Mouse (Mus musculus) intestine, embryonic 14.5 days (tissue): Measurements from ENCODE around the gene Usp48. TPM values are rescaled to one million over a fixed set of nuclear protein-coding genes. Genes with fewer than 3 reads are reported as not detected.

ENCODE experiments used
- ATAC-seq: fragments of 200-750 bp; cut with Nextera tagmentation; replicated peaks from 2 replicates; pipeline ENCODE4 v1.8.0; 2017; ENCODE audit warnings: low read depth, moderate number of reproducible peaks, moderate TSS enrichment, moderate library complexity; ENCODE audit not compliant: low FRiP score, low TSS enrichment
- DNase-seq: peaks from one replicate; pipeline ENCODE4 v3.0.0-alpha.2; 2018; ENCODE audit warnings: low spot score
- H3K27ac ChIP-seq: fragments of 300-500 bp; sonication (generic); 2 replicates; pipeline ENCODE4 v1.5.1; 2014; ENCODE audit warnings: low read depth, mild to moderate bottlenecking, control low read depth
- H3K27me3 ChIP-seq: fragments of 300-500 bp; sonication (generic); replicated peaks from 2 replicates; pipeline ENCODE4 v1.6.1; 2014; ENCODE audit warnings: low read length, control low read depth; ENCODE audit not compliant: control insufficient read depth, insufficient read depth
- H3K36me3 ChIP-seq: fragments of 300-500 bp; sonication (generic); 2 replicates; pipeline ENCODE4 v1.6.1; 2014; ENCODE audit warnings: low read length, control low read depth; ENCODE audit not compliant: control insufficient read depth, insufficient read depth
- H3K4me1 ChIP-seq: fragments of 300-500 bp; sonication (generic); replicated peaks from 2 replicates; pipeline ENCODE4 v1.6.1; 2014; ENCODE audit warnings: low read length, control low read depth, mixed read lengths; ENCODE audit not compliant: control insufficient read depth, insufficient read depth
- H3K4me2 ChIP-seq: fragments of 300-500 bp; sonication (generic); 2 replicates; pipeline ENCODE4 v1.6.1; 2014; ENCODE audit warnings: low read length
- H3K4me3 ChIP-seq: fragments of 300-500 bp; sonication (generic); 2 replicates; pipeline ENCODE4 v1.5.1; 2014; ENCODE audit warnings: low read depth, low read length, control low read depth, mixed read lengths
- H3K9ac ChIP-seq: fragments of 300-500 bp; sonication (generic); 2 replicates; pipeline ENCODE4 v1.6.1; 2014; ENCODE audit warnings: mild to moderate bottlenecking, low read length
- H3K9me3 ChIP-seq: fragments of 300-500 bp; sonication (generic); 2 replicates; pipeline ENCODE4 v1.6.1; 2016; ENCODE audit warnings: low read length, control low read depth; ENCODE audit not compliant: control insufficient read depth
- WGBS: fragments of 180-500 bp; shearing (Covaris S2); extraction: QIAGEN DNeasy Blood & Tissue Kit; methylation state at CpG from one replicate; pipeline ENCODE4 v1.1.7; 2014; 5-methylcytosine and 5-hydroxymethylcytosine counted together
- polyA plus RNA-seq: library from polyadenylated mRNA; unstranded; fragments of >200 nt; fragmentation: Nextera tagmentation; extraction: Ambion mirVana; gene quantifications from 2 replicates; pipeline ENCODE4 v1.2.1, GENCODE M21; 2014

The Usp48 gene
- polyA plus RNA-seq, 1 experiment from 2014 or later = 72.4 TPM

DNA sequence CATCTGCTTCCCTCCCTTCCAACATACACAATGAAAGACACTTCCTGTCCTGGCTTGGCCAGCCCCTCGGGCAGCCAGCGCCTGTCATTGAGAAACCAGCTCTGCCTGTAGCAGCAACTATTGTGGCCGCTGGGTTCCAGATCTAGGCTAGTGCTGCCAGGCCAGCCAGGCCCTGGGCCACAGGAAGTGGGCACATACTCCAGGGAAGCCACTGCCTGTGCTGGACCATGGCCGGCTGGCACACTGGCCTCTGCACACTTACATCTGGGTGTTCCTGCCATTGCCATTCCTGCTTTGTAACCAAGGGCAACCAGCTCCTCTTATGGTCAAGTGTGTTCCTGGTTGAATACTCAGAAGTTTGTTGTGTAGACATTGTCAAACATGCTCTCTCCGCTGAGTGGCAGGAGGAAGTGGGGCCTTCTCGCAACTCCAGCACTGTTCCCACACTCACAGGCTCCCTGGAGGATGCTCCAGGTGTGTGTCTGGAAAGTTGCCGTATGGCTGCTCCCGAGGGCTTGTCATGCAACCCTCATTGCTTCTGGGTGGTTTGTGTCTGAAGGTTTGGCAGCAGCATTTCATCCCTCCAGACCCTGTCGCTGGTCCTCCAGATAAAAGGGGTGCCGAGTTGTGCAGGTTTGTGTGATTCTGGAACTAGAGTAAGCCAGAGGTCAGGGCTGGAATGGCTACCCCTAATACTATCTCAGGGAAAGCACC, 67.0 kb downstream of the Usp48 start:
- Histone ChIP-seq H3K36me3 (peaks cover 30% of the 10 kb centered on the region), H3K27ac (no peak overlapping the region), H3K9ac (no peak overlapping the region), H3K4me3 (no peak overlapping the region), H3K4me2 (no peak overlapping the region), H3K4me1 (no peaks in the 10 kb centered on the region), H3K27me3 (peaks cover 24% of the 10 kb centered on the region), H3K9me3 (no peaks in the 10 kb centered on the region)
- DNase-seq (no peak), ATAC-seq (no peak)
- WGBS = 54% methylated on average over 10 of the region's 10 CpGs

GRCm38 (mm10) chr4:137661078-137661450, 67.5 kb downstream of the Usp48 start:
- no peak overlapping the region for H3K4me3 ChIP-seq
- H3K4me2 ChIP-seq = no peak overlapping the region
- H3K27me3 ChIP-seq = peaks cover 29% of the 10 kb centered on the region
- no peak overlapping the region for H3K9ac ChIP-seq
- H3K27ac ChIP-seq = no peak overlapping the region
- no peaks in the 10 kb centered on the region for H3K9me3 ChIP-seq
- no peaks in the 10 kb centered on the region for H3K4me1 ChIP-seq
- WGBS = 44% methylated on average over 2 of the region's 2 CpGs
- ATAC-seq (no peak), DNase-seq (no peak)
- H3K36me3 ChIP-seq = peaks cover 24% of the 10 kb centered on the region

GRCm38 (mm10) chr4:137661547-137661946, 68.0 kb downstream of the Usp48 start:
- peaks cover 20% of the 10 kb centered on the region for H3K36me3 ChIP-seq
- H3K9ac ChIP-seq = no peak overlapping the region
- no peak for DNase-seq
- peaks cover 32% of the 10 kb centered on the region for H3K27me3 ChIP-seq
- H3K4me2 ChIP-seq = no peak overlapping the region
- ATAC-seq = no peak
- H3K27ac ChIP-seq = no peak overlapping the region
- no peaks in the 10 kb centered on the region for H3K9me3 ChIP-seq
- H3K4me3 ChIP-seq = no peak overlapping the region
- no peaks in the 10 kb centered on the region for H3K4me1 ChIP-seq
- WGBS = 89% methylated on average over 6 of the region's 6 CpGs

- 69% methylated on average over 4 of the region's 4 CpGs for WGBS
- Histone ChIP-seq H3K27me3 (peaks cover 32% of the 10 kb centered on the region), H3K9ac (no peak overlapping the region), H3K9me3 (no peaks in the 10 kb centered on the region), H3K4me2 (no peak overlapping the region), H3K4me1 (no peaks in the 10 kb centered on the region), H3K36me3 (peaks cover 5% of the 10 kb centered on the region; the same call in 1 of the 2 replicates), H3K4me3 (no peak overlapping the region), H3K27ac (no peak overlapping the region)
- ATAC-seq = no peak
- no peak for DNase-seq
Measured at GRCm38 (mm10) chr4:137663491-137663890, 69.9 kb downstream of the Usp48 start.

DNA sequence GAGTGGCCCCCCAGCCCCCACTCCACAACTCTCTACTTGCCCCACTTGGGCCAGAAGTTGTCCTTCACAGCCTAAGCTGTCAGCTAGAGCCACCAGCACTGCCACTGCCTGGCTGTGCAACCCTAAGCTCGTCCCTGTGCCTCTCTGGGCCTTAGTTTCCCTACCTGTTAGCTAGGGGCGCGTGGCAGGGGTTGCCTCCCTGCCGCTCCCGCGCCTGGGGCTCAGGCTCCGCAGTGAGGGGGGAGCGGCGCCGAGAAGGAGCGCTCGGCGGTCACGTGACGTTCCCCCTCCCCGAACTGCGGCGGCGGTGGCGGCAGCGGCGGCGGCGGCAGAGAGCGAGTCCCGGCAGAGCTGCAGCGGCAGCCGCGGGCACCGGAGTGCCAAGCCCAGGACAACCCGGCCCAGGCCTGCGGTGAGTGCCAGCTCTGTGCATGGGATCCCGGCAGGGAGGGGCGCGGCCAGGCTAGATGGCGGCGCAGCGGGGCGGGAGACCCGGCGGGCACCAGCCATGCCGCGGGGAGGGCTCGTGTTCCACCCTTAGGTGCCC, 71.0 kb downstream of the Usp48 start, which contains the start of gene Rap1gap:
Rap1gap (plus strand) TSS at position 294 of the 547 bp plus-strand sequence.
- peak; percentile 36 for ATAC-seq
- no peak for DNase-seq
- peak within 1 kb of the TSS; percentile 48 for H3K9ac ChIP-seq

GRCm38 (mm10) chr4:137664980-137665675, 71.6 kb downstream of the Usp48 start:
- Histone ChIP-seq H3K4me2 (peak overlapping the region; percentile 93), H3K4me1 (no peaks in the 10 kb centered on the region), H3K4me3 (peak overlapping the region; percentile 54), H3K9me3 (no peaks in the 10 kb centered on the region), H3K27ac (no peak overlapping the region), H3K36me3 (no peaks in the 10 kb centered on the region), H3K27me3 (peaks cover 32% of the 10 kb centered on the region), H3K9ac (peak overlapping the region; percentile 48)
- ATAC-seq (peak; percentile 32; the same call in 1 of the 2 replicates), DNase-seq (no peak)
- 10% methylated on average over 15 of the region's 15 CpGs for WGBS

More for the DNA sequence above, 71.0 kb downstream of the Usp48 start, which contains the start of gene Rap1gap:
- Histone ChIP-seq H3K9me3 (no peaks in the 10 kb centered on the region), H3K4me2 (peak within 1 kb of the TSS; percentile 93), H3K27me3 (peaks cover 32% of the 10 kb centered on the region), H3K4me1 (no peaks in the 10 kb centered on the region), H3K27ac (no peak within 1 kb of the TSS), H3K4me3 (peak within 1 kb of the TSS; percentile 54), H3K36me3 (0 out of 2 replicates have a peak, but pooled peaks cover 2% of the 10 kb centered on the region)
- 2% methylated on average over 40 of the region's 44 CpGs for WGBS

DNA sequence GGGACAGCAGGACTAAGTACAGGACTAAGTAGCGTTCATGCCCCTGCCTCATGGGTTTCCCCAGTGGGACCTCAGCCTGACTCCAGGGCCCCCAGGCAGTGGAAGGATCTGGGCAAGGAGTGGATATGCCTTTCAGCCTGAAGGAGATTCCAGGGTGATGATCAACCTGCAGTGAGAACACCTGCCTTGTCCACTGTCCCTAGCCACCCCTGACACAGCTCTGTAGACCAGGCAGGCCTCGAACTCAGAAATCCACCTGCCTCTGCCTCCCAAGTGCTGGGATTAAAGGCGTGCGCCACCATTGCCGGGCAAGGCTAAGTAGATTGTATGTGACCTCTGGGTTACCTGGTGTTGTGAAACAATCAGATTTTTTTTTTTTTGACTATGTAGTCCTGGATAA, 72.2 kb downstream of the Usp48 start:
- Histone ChIP-seq H3K36me3 (no peaks in the 10 kb centered on the region), H3K27me3 (peaks cover 32% of the 10 kb centered on the region), H3K4me2 (no peak overlapping the region), H3K27ac (no peak overlapping the region), H3K4me1 (no peaks in the 10 kb centered on the region), H3K9ac (no peak overlapping the region), H3K9me3 (no peaks in the 10 kb centered on the region), H3K4me3 (no peak overlapping the region)
- 89% methylated on average over 5 of the region's 5 CpGs for WGBS
- ATAC-seq (no peak), DNase-seq (no peak)

- no peak overlapping the region for H3K27ac ChIP-seq
- no peak overlapping the region for H3K4me3 ChIP-seq
- 71% methylated on average over 5 of the region's 5 CpGs for WGBS
- DNase-seq (no peak), ATAC-seq (no peak)
- H3K36me3 ChIP-seq = no peaks in the 10 kb centered on the region
- H3K4me1 ChIP-seq = no peaks in the 10 kb centered on the region
- no peak overlapping the region for H3K4me2 ChIP-seq
- no peaks in the 10 kb centered on the region for H3K9me3 ChIP-seq
- peaks cover 32% of the 10 kb centered on the region for H3K27me3 ChIP-seq
- H3K9ac ChIP-seq = no peak overlapping the region
Measured at GRCm38 (mm10) chr4:137666283-137666957, 72.9 kb downstream of the Usp48 start.
